ENCODE assay signal across 23 mouse cellular contexts in the genomic region with DNA sequence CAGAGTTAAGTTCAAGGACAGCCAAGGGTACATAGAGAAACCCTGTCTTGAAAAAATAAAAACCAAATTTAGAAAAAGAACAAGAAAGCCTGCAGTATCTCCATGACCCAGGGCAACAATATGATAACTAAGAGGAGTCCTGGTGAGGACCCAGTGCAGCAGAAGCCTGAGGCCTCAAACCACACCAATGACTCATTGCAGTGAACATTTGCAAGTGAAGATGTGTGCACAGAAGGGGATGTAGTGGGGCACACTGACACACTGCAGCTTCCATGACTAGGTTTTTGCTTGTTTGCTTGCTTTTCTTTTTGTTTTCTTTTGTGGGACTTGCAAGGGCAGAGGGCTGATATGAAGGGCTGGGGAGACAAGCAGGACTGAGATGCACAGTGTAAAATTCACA. TPM values are rescaled to one million over a fixed set of nuclear protein-coding genes. Genes with fewer than 3 reads are reported as not detected.
DNase-seq lines count a peak whose midpoint lies in the region; ATAC-seq and TF ChIP-seq lines count a peak whose summit lies in the region.
"Had no signal": no experiment of that assay in that cellular context is flagged by ENCODE, and none has a peak within 500 bp of the region (broad histone marks: within the 10 kb centered on the region; RNA-seq: fewer than 3 reads in every experiment).

No protein-coding gene starts in this region.

- no peaks in the 10 kb centered on the region for H3K4me1 ChIP-seq in midbrain, embryonic 15.5 days
- no peaks in the 10 kb centered on the region for H3K4me1 ChIP-seq in stomach, postnatal 0 days (replicated peaks; ENCODE audit: control insufficient read depth, insufficient read depth)
- H3K4me1 ChIP-seq: embryonic facial prominence, embryonic 13.5 days; embryonic facial prominence, embryonic 15.5 days; forebrain, embryonic 13.5 days; forebrain, embryonic 15.5 days had no signal

- no peak overlapping the region for H3K27ac ChIP-seq in midbrain, embryonic 15.5 days
- no peak overlapping the region for H3K27ac ChIP-seq in stomach, postnatal 0 days (replicated peaks)
- H3K27ac ChIP-seq: embryonic facial prominence, embryonic 13.5 days; embryonic facial prominence, embryonic 15.5 days; forebrain, embryonic 13.5 days; forebrain, embryonic 15.5 days had no signal

- H3ac ChIP-seq in myocyte (ENCODE audit: control insufficient read depth, insufficient read length): no peak overlapping the region

- peaks cover 61% of the 10 kb centered on the region for H3K79me2 ChIP-seq in myocyte (ENCODE audit: control insufficient read depth, insufficient read depth)

- H3K4me2 ChIP-seq in myocyte (ENCODE audit: low read depth): peak overlapping the region; percentile 12
- H3K4me2 ChIP-seq in midbrain, embryonic 15.5 days: no peak overlapping the region
- no peak overlapping the region for H3K4me2 ChIP-seq in stomach, postnatal 0 days (replicated peaks; ENCODE audit: low read depth)
- H3K4me2 ChIP-seq: embryonic facial prominence, embryonic 13.5 days; embryonic facial prominence, embryonic 15.5 days; forebrain, embryonic 13.5 days; forebrain, embryonic 15.5 days had no signal

- no peak overlapping the region for H3K4me3 ChIP-seq in myocyte
- no peak overlapping the region for H3K4me3 ChIP-seq in midbrain, embryonic 15.5 days
- H3K4me3 ChIP-seq in stomach, postnatal 0 days (ENCODE audit: low read depth, low read length): no peak overlapping the region
- H3K4me3 ChIP-seq: embryonic facial prominence, embryonic 13.5 days; embryonic facial prominence, embryonic 15.5 days; forebrain, embryonic 13.5 days; forebrain, embryonic 15.5 days had no signal

- no peaks in the 10 kb centered on the region for H3K27me3 ChIP-seq in myocyte (ENCODE audit: control insufficient read depth, insufficient read depth, insufficient read length)
- H3K27me3 ChIP-seq in midbrain, embryonic 15.5 days (replicated peaks): peaks cover 2% of the 10 kb centered on the region; the same call in 1 of the 2 replicates
- H3K27me3 ChIP-seq in stomach, postnatal 0 days (ENCODE audit: control insufficient read depth, insufficient read depth, low read length): no peaks in the 10 kb centered on the region
- H3K27me3 ChIP-seq: embryonic facial prominence, embryonic 15.5 days; forebrain, embryonic 13.5 days; forebrain, embryonic 15.5 days had no signal

- peak; percentile 2 for DNase-seq in ovary, adult 18-20 months (ENCODE audit: low spot score)
- no peak for DNase-seq in ovary, postnatal 14 days (ENCODE audit: low spot score)
- peak; percentile 78 for DNase-seq in 416B (ENCODE audit: low read depth)
- peak; percentile 32 for DNase-seq in MEL-GATA-1-ER (ENCODE audit: extremely low read depth, low read depth)
- no peak for DNase-seq in right cerebral cortex, adult 2 months (ENCODE audit: low spot score in 2 of 2)
- no peak for DNase-seq in stomach, postnatal 0 days (ENCODE audit: low spot score)
- DNase-seq: adrenal gland, adult 2 months; adrenal gland, postnatal 10 days; adrenal gland, postnatal 25 days; cerebellum, adult 11 months; cerebellum, adult 18-20 months; cerebellum, adult 8-10 months; cerebellum, adult 9-11 months; cerebellum, postnatal 14 days; cerebellum, postnatal 36 days; embryo, embryonic 11 days; forebrain, postnatal 0 days had no signal

- no peak overlapping the region for H3K9ac ChIP-seq in midbrain, embryonic 15.5 days
- H3K9ac ChIP-seq in stomach, postnatal 0 days (ENCODE audit: low read length): no peak overlapping the region
- H3K9ac ChIP-seq: embryonic facial prominence, embryonic 13.5 days; embryonic facial prominence, embryonic 15.5 days; forebrain, embryonic 13.5 days; forebrain, embryonic 15.5 days; forebrain, postnatal 0 days had no signal

- no peak for ATAC-seq in midbrain, embryonic 15.5 days (replicated peaks)
- no peak for ATAC-seq in stomach, postnatal 0 days (ENCODE audit: low FRiP score, low TSS enrichment)
- ATAC-seq: forebrain, embryonic 13.5 days; forebrain, embryonic 15.5 days; forebrain, postnatal 0 days had no signal

- no peak for TF ChIP-seq CTCF in stomach, postnatal 0 days (IDR thresholded peaks at IDR 0.05; ENCODE audit: low read depth)

- no peak for TF ChIP-seq EP300 in stomach, postnatal 0 days (optimal IDR thresholded peaks at IDR 0.05)

- H3K36me3 ChIP-seq in myocyte (ENCODE audit: control insufficient read depth, insufficient read depth): peaks cover 7% of the 10 kb centered on the region
- H3K36me3 ChIP-seq in midbrain, embryonic 15.5 days (replicated peaks): no peaks in the 10 kb centered on the region
- no peaks in the 10 kb centered on the region for H3K36me3 ChIP-seq in stomach, postnatal 0 days (ENCODE audit: control insufficient read depth, insufficient read depth, low read length)
- H3K36me3 ChIP-seq: embryonic facial prominence, embryonic 13.5 days; embryonic facial prominence, embryonic 15.5 days; forebrain, embryonic 15.5 days had no signal

- H3K9me3 ChIP-seq in midbrain, embryonic 15.5 days: no peaks in the 10 kb centered on the region
- H3K9me3 ChIP-seq in stomach, postnatal 0 days (ENCODE audit: control insufficient read depth, low read length): no peaks in the 10 kb centered on the region
- H3K9me3 ChIP-seq: embryonic facial prominence, embryonic 13.5 days; embryonic facial prominence, embryonic 15.5 days; forebrain, embryonic 13.5 days; forebrain, embryonic 15.5 days had no signal

- TF ChIP-seq POLR2A in myocyte (IDR thresholded peaks at IDR 0.05; ENCODE audit: insufficient read length, low read depth): no peak

TF ChIP-seq in myocyte, 11 proteins besides CTCF, POLR2A, EP300 and RAD21:
- TF ChIP-seq SRF (IDR thresholded peaks at IDR 0.05; ENCODE audit: control insufficient read depth, insufficient read length, low read depth): no peak
- TF ChIP-seq TCF12 (IDR thresholded peaks at IDR 0.05; ENCODE audit: insufficient read depth, poor library complexity, severe bottlenecking): no peak
- no peak for TF ChIP-seq MYOD1 (IDR thresholded peaks at IDR 0.05; ENCODE audit: control insufficient read depth in 1 of 3, insufficient read length in 2 of 3, low read depth in 2 of 3)
- no peak for TF ChIP-seq TCF3 (IDR thresholded peaks at IDR 0.05; ENCODE audit: insufficient read length, low read depth)
- no peak for TF ChIP-seq POLR2AphosphoS2 (IDR thresholded peaks at IDR 0.05; ENCODE audit: insufficient read length, low read depth)
- TF ChIP-seq USF1 (IDR thresholded peaks at IDR 0.05; ENCODE audit: low read depth): no peak
- no peak for TF ChIP-seq CEBPB (IDR thresholded peaks at IDR 0.05; ENCODE audit: insufficient read depth, poor library complexity, severe bottlenecking)
- TF ChIP-seq REST (IDR thresholded peaks at IDR 0.05; ENCODE audit: insufficient read depth, insufficient read length): no peak
- TF ChIP-seq MAX (IDR thresholded peaks at IDR 0.05; ENCODE audit: low read depth): no peak

RNA-seq across cellular contexts. Expression of a gene that starts 52.3 kb away (rescaled TPM):
- 19.7 TPM for polyA plus RNA-seq in myocyte (2012; fragmentation: generic; extraction: Trizol)
- 3.7 and 4.1 TPM in 2 replicates for polyA plus RNA-seq in midbrain, embryonic 15.5 days (2015; fragmentation: Nextera tagmentation; extraction: Ambion mirVana)
- polyA plus RNA-seq in stomach, postnatal 0 days (2015; fragmentation: Nextera tagmentation; extraction: Ambion mirVana): 6.3 and 7.1 TPM in 2 replicates

Comparison
In these comparisons a context has a peak if more than half of its experiments do, and no peak if none do; other contexts are left out.
1. DNase-seq: peak in ovary, adult 18-20 months (single experiment), 416B (single experiment) and MEL-GATA-1-ER (single experiment); none in ovary, postnatal 14 days (single experiment), right cerebral cortex, adult 2 months (0 of 2) and stomach, postnatal 0 days (single experiment).